Mouse (Mus musculus) embryonic facial prominence, embryonic 10.5 days (tissue): ENCODE measurements at regions not wholly inside any gene's neighbourhood (a gene's known extent, or its start where the extent isn't known, plus 50 kb on each side); places are given as distances from the start of the nearest gene placed in this dataset.

Experiments
- DNase-seq: peaks from one replicate; pipeline ENCODE4 v3.0.0-alpha.2; 2017; ENCODE audit warnings: low spot score
- H3K27ac ChIP-seq: fragments of 300-500 bp; sonication (generic); replicated peaks from 2 replicates; pipeline ENCODE4 v1.5.1; 2016; ENCODE audit warnings: mild to moderate bottlenecking
- H3K27me3 ChIP-seq: fragments of 300-500 bp; sonication (generic); replicated peaks from 2 replicates; pipeline ENCODE4 v1.6.1; 2016; ENCODE audit warnings: low read depth, mild to moderate bottlenecking; ENCODE audit not compliant: poor library complexity, severe bottlenecking
- H3K36me3 ChIP-seq: fragments of 300-500 bp; sonication (generic); replicated peaks from 2 replicates; pipeline ENCODE4 v1.6.1; 2016; ENCODE audit warnings: mild to moderate bottlenecking, moderate library complexity
- H3K4me1 ChIP-seq: fragments of 300-500 bp; sonication (generic); 2 replicates; pipeline ENCODE4 v1.6.1; 2016
- H3K4me3 ChIP-seq: fragments of 300-500 bp; sonication (generic); 2 replicates; pipeline ENCODE4 v1.5.1; 2016; ENCODE audit warnings: mild to moderate bottlenecking, moderate library complexity
- H3K9me3 ChIP-seq: fragments of 300-500 bp; sonication (generic); 2 replicates; pipeline ENCODE4 v1.6.1; 2016; ENCODE audit warnings: mild to moderate bottlenecking
- WGBS: fragments of 180-500 bp; shearing (Covaris S2); methylation state at CpG from one replicate; pipeline ENCODE4 v1.1.7; 2016; 5-methylcytosine and 5-hydroxymethylcytosine counted together

GRCm38 (mm10) chr1:63910765-63911164 lies 141.7 kb upstream of the 4933402D24Rik start:
- no peaks in the 10 kb centered on the region for H3K9me3 ChIP-seq
- no peak for DNase-seq
- H3K4me3 ChIP-seq: no peak overlapping the region
- H3K4me1 ChIP-seq: no peaks in the 10 kb centered on the region
- H3K27ac ChIP-seq: no peak overlapping the region
- H3K27me3 ChIP-seq: no peaks in the 10 kb centered on the region
- no peaks in the 10 kb centered on the region for H3K36me3 ChIP-seq
- WGBS: 84% methylated on average over 3 of the region's 3 CpGs

GRCm38 (mm10) chr1:63909191-63909590 lies 140.1 kb upstream of the 4933402D24Rik start:
- WGBS: over 99% methylated on average over 2 of the region's 2 CpGs
- DNase-seq: no peak
- H3K4me3 ChIP-seq: no peak overlapping the region
- H3K9me3 ChIP-seq: no peaks in the 10 kb centered on the region
- H3K4me1 ChIP-seq: no peaks in the 10 kb centered on the region
- no peak overlapping the region for H3K27ac ChIP-seq
- H3K36me3 ChIP-seq: no peaks in the 10 kb centered on the region
- no peaks in the 10 kb centered on the region for H3K27me3 ChIP-seq

GRCm38 (mm10) chr1:63903620-63904019 lies 134.6 kb upstream of the 4933402D24Rik start:
- Histone ChIP-seq H3K36me3 (no peaks in the 10 kb centered on the region), H3K4me1 (no peaks in the 10 kb centered on the region), H3K9me3 (no peaks in the 10 kb centered on the region), H3K27me3 (no peaks in the 10 kb centered on the region), H3K4me3 (no peak overlapping the region), H3K27ac (no peak overlapping the region)
- 94% methylated on average over 4 of the region's 4 CpGs for WGBS
- DNase-seq: no peak

GRCm38 (mm10) chr1:63903201-63903600 lies 134.1 kb upstream of the 4933402D24Rik start:
- Histone ChIP-seq H3K36me3 (no peaks in the 10 kb centered on the region), H3K27me3 (no peaks in the 10 kb centered on the region), H3K27ac (no peak overlapping the region), H3K4me1 (no peaks in the 10 kb centered on the region), H3K9me3 (no peaks in the 10 kb centered on the region), H3K4me3 (no peak overlapping the region)
- DNase-seq: no peak
- WGBS: 84% methylated on average over 3 of the region's 3 CpGs

GRCm38 (mm10) chr1:63902391-63902790 lies 133.3 kb upstream of the 4933402D24Rik start:
- no peak overlapping the region for H3K27ac ChIP-seq
- no peak overlapping the region for H3K4me3 ChIP-seq
- no peak for DNase-seq
- no peaks in the 10 kb centered on the region for H3K36me3 ChIP-seq
- WGBS: 86% methylated on average over 1 of the region's 1 CpGs
- no peaks in the 10 kb centered on the region for H3K4me1 ChIP-seq
- H3K27me3 ChIP-seq: no peaks in the 10 kb centered on the region
- no peaks in the 10 kb centered on the region for H3K9me3 ChIP-seq

- DNase-seq: no peak
- 76% methylated on average over 10 of the region's 10 CpGs for WGBS
- no peak overlapping the region for H3K4me3 ChIP-seq
- no peaks in the 10 kb centered on the region for H3K27me3 ChIP-seq
- no peaks in the 10 kb centered on the region for H3K9me3 ChIP-seq
- H3K36me3 ChIP-seq: no peaks in the 10 kb centered on the region
- H3K27ac ChIP-seq: no peak overlapping the region
- H3K4me1 ChIP-seq: no peaks in the 10 kb centered on the region
These were observed 130.8 kb upstream of the 4933402D24Rik start for GRCm38 (mm10) chr1:63899631-63900577.

GRCm38 (mm10) chr1:63898766-63899165 lies 129.7 kb upstream of the 4933402D24Rik start:
- WGBS: 81% methylated on average over 2 of the region's 2 CpGs
- H3K27ac ChIP-seq: no peak overlapping the region
- H3K36me3 ChIP-seq: no peaks in the 10 kb centered on the region
- no peaks in the 10 kb centered on the region for H3K4me1 ChIP-seq
- DNase-seq: no peak
- H3K9me3 ChIP-seq: no peaks in the 10 kb centered on the region
- H3K27me3 ChIP-seq: no peaks in the 10 kb centered on the region
- no peak overlapping the region for H3K4me3 ChIP-seq

GRCm38 (mm10) chr1:63897556-63897955 lies 128.5 kb upstream of the 4933402D24Rik start:
- 77% methylated on average over 2 of the region's 2 CpGs for WGBS
- no peaks in the 10 kb centered on the region for H3K27me3 ChIP-seq
- no peaks in the 10 kb centered on the region for H3K36me3 ChIP-seq
- DNase-seq: no peak
- H3K27ac ChIP-seq: no peak overlapping the region
- H3K9me3 ChIP-seq: no peaks in the 10 kb centered on the region
- H3K4me3 ChIP-seq: no peak overlapping the region
- no peaks in the 10 kb centered on the region for H3K4me1 ChIP-seq

- 89% methylated on average over 3 of the region's 3 CpGs for WGBS
- no peaks in the 10 kb centered on the region for H3K4me1 ChIP-seq
- DNase-seq: no peak
- H3K4me3 ChIP-seq: no peak overlapping the region
- no peaks in the 10 kb centered on the region for H3K9me3 ChIP-seq
- H3K27me3 ChIP-seq: no peaks in the 10 kb centered on the region
- H3K36me3 ChIP-seq: no peaks in the 10 kb centered on the region
- no peak overlapping the region for H3K27ac ChIP-seq
These were observed 110.5 kb upstream of the 4933402D24Rik start for GRCm38 (mm10) chr1:63879570-63879969.

- Histone ChIP-seq H3K27ac (no peak overlapping the region), H3K27me3 (no peaks in the 10 kb centered on the region), H3K36me3 (no peaks in the 10 kb centered on the region), H3K4me1 (no peaks in the 10 kb centered on the region), H3K4me3 (no peak overlapping the region), H3K9me3 (no peaks in the 10 kb centered on the region)
- 93% methylated on average over 5 of the region's 5 CpGs for WGBS
- DNase-seq: no peak
These were observed 107.7 kb upstream of the 4933402D24Rik start for GRCm38 (mm10) chr1:63876589-63877251.

GRCm38 (mm10) chr1:63875297-63875962 lies 106.4 kb upstream of the 4933402D24Rik start:
- no peaks in the 10 kb centered on the region for H3K27me3 ChIP-seq
- no peaks in the 10 kb centered on the region for H3K4me1 ChIP-seq
- no peaks in the 10 kb centered on the region for H3K9me3 ChIP-seq
- no peak for DNase-seq
- no peak overlapping the region for H3K4me3 ChIP-seq
- H3K27ac ChIP-seq: no peak overlapping the region
- H3K36me3 ChIP-seq: no peaks in the 10 kb centered on the region
- 69% methylated on average over 3 of the region's 3 CpGs for WGBS

- WGBS: 86% methylated on average over 6 of the region's 6 CpGs
- Histone ChIP-seq H3K27me3 (no peaks in the 10 kb centered on the region), H3K9me3 (no peaks in the 10 kb centered on the region), H3K36me3 (no peaks in the 10 kb centered on the region), H3K27ac (no peak overlapping the region), H3K4me1 (no peaks in the 10 kb centered on the region), H3K4me3 (no peak overlapping the region)
- no peak for DNase-seq
These were observed 102.8 kb upstream of the 4933402D24Rik start for GRCm38 (mm10) chr1:63871831-63872230.
